Mouse (Mus musculus): ENCODE measurements at regions not wholly inside any gene's neighbourhood (a gene's known extent, or its start where the extent isn't known, plus 50 kb on each side); places are given as distances from the start of the nearest gene placed in this dataset.

DNA sequence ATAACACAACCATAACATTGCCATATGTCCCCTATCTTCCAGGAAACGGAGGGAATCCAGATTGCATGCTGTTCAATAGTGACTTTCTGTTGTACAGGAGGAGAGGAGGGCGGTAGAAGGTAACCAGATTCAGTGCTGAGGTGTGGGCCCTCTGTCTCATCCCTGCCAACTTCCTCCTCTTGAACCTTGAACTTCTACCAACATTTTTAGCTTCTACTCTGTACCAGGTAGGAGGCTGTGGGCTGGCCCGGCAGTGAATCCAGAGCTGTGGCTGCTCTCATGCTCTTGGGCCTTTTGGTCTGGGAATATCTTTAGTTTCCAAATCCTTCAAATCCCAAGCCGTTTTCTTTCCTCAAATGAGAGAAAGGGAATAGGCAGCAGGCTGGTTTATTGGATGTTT lies 450.5 kb downstream of the 1810013L24Rik start:
- 76% methylated on average over 4 of the region's 4 CpGs for WGBS
- H3K36me3 ChIP-seq (ENCODE audit: insufficient read depth, low read length), result no peaks in the 10 kb centered on the region
- H3K4me1 ChIP-seq (ENCODE audit: insufficient read depth, low read length), result no peaks in the 10 kb centered on the region
- no peak for ATAC-seq (ENCODE audit: low FRiP score, low TSS enrichment)
- no peak overlapping the region for H3K4me3 ChIP-seq (ENCODE audit: low read length)
- H3K9ac ChIP-seq (replicated peaks; ENCODE audit: low read length), result no peak overlapping the region
- no peak overlapping the region for H3K27ac ChIP-seq (ENCODE audit: low read length)
- H3K4me2 ChIP-seq (replicated peaks; ENCODE audit: low read depth, low read length), result no peak overlapping the region
- no peaks in the 10 kb centered on the region for H3K27me3 ChIP-seq (ENCODE audit: insufficient read depth, low read length)
- H3K9me3 ChIP-seq (ENCODE audit: low read length), result no peaks in the 10 kb centered on the region

- no peak overlapping the region for H3K4me2 ChIP-seq (replicated peaks; ENCODE audit: low read depth, low read length)
- no peak for ATAC-seq (ENCODE audit: low FRiP score, low TSS enrichment)
- no peak overlapping the region for H3K9ac ChIP-seq (replicated peaks; ENCODE audit: low read length)
- no peaks in the 10 kb centered on the region for H3K4me1 ChIP-seq (ENCODE audit: insufficient read depth, low read length)
- no peaks in the 10 kb centered on the region for H3K27me3 ChIP-seq (ENCODE audit: insufficient read depth, low read length)
- H3K4me3 ChIP-seq (ENCODE audit: low read length), result no peak overlapping the region
- H3K27ac ChIP-seq (ENCODE audit: low read length), result no peak overlapping the region
- no peaks in the 10 kb centered on the region for H3K9me3 ChIP-seq (ENCODE audit: low read length)
- WGBS, result 8% methylated on average over 5 of the region's 5 CpGs
- H3K36me3 ChIP-seq (ENCODE audit: insufficient read depth, low read length), result no peaks in the 10 kb centered on the region
Observed at GRCm38 (mm10) chr16:9280931-9281330, 451.0 kb downstream of the 1810013L24Rik start.

DNA sequence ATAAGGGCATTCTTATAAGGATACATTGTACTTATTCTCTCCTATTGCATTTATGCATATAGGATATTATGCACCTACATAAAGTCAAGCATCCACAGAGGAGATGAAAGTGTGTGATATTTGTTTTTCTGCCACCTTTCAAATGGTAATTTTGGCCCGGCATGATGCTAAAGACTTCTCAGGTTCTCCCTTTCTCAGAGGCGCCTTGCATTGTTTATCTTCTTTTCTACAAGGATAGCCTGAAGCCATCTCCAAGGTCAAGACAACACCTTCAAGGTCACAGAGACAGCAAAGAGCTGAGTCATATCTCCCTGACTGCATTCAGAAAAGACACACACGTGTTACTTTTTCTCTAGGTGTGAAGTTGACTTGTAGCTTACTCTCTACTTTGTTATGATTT lies 454.5 kb downstream of the 1810013L24Rik start:
- Histone ChIP-seq H3K9me3 (ENCODE audit: low read length) (no peaks in the 10 kb centered on the region), H3K4me1 (ENCODE audit: insufficient read depth, low read length) (no peaks in the 10 kb centered on the region), H3K27ac (ENCODE audit: low read length) (no peak overlapping the region), H3K4me3 (ENCODE audit: low read length) (no peak overlapping the region), H3K4me2 (replicated peaks; ENCODE audit: low read depth, low read length) (no peak overlapping the region), H3K36me3 (ENCODE audit: insufficient read depth, low read length) (no peaks in the 10 kb centered on the region), H3K9ac (replicated peaks; ENCODE audit: low read length) (no peak overlapping the region), H3K27me3 (ENCODE audit: insufficient read depth, low read length) (no peaks in the 10 kb centered on the region)
- WGBS, result 54% methylated on average over 3 of the region's 3 CpGs
- no peak for ATAC-seq (ENCODE audit: low FRiP score, low TSS enrichment)

GRCm38 (mm10) chr16:9285921-9286320 lies 456.0 kb downstream of the 1810013L24Rik start:
- no peak overlapping the region for H3K4me3 ChIP-seq (ENCODE audit: low read length)
- no peak overlapping the region for H3K27ac ChIP-seq (ENCODE audit: low read length)
- H3K4me2 ChIP-seq (replicated peaks; ENCODE audit: low read depth, low read length), result no peak overlapping the region
- WGBS, result 89% methylated on average over 1 of the region's 1 CpGs
- H3K4me1 ChIP-seq (ENCODE audit: insufficient read depth, low read length), result no peaks in the 10 kb centered on the region
- no peaks in the 10 kb centered on the region for H3K9me3 ChIP-seq (ENCODE audit: low read length)
- no peak for ATAC-seq (ENCODE audit: low FRiP score, low TSS enrichment)
- no peaks in the 10 kb centered on the region for H3K27me3 ChIP-seq (ENCODE audit: insufficient read depth, low read length)
- H3K36me3 ChIP-seq (ENCODE audit: insufficient read depth, low read length), result no peaks in the 10 kb centered on the region
- H3K9ac ChIP-seq (replicated peaks; ENCODE audit: low read length), result no peak overlapping the region

DNA sequence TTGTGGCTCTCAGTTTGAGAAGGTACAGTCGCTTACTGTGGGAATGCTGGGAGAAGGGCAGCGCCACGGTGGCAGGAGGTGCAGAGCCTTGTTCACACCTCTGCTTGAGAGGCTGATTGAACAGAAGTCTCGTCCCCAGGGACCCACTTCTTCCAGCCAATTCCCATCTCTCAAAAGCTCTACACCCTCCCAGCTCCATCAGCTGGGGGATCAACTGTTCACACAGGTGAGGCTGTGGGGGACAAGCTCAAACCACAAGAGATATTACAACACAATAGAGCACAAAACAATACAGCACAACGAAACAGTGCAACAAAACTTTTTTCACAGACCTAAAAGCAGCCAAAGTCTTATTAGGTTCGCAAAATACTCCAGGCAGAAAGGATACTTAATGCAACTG lies 457.7 kb downstream of the 1810013L24Rik start:
- WGBS, result 80% methylated on average over 6 of the region's 6 CpGs
- Histone ChIP-seq H3K27me3 (ENCODE audit: insufficient read depth, low read length) (no peaks in the 10 kb centered on the region), H3K36me3 (ENCODE audit: insufficient read depth, low read length) (no peaks in the 10 kb centered on the region), H3K9ac (replicated peaks; ENCODE audit: low read length) (no peak overlapping the region), H3K4me2 (replicated peaks; ENCODE audit: low read depth, low read length) (no peak overlapping the region), H3K4me1 (ENCODE audit: insufficient read depth, low read length) (no peaks in the 10 kb centered on the region), H3K27ac (ENCODE audit: low read length) (no peak overlapping the region), H3K4me3 (ENCODE audit: low read length) (no peak overlapping the region), H3K9me3 (ENCODE audit: low read length) (no peaks in the 10 kb centered on the region)
- no peak for ATAC-seq (ENCODE audit: low FRiP score, low TSS enrichment)

DNA sequence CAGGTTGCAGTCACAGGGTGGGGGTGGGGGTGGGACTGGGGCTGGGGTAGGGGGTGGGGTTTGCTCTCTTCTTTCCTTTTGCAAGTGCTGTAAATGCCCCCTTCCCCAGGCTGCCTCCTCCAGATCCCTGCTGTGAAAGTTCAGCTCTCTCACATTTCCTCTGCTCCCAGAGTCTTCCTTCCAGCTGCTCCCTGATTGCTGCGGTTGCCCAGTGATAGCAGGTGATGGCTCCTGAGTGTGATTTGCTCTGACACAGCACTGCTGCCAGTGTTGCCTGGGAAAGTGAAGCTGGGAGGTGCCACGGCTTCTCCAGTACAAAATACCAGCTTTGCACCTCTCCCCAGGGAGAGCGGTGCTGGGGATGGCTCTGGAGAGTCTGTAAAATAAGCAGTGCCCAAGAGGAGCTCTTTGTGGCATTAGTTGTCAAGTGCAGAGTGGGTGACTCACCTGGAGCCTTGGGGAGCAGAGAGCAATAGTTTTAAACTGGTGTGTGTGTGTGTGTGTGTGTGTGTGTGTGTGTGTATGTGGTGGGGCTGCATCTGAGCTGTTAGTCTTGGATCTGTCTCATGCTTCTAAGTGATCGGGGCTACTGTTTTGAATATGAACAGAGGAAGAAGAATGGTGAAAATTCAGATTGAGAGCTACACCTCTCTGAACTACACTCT lies 461.6 kb downstream of the 1810013L24Rik start:
- no peaks in the 10 kb centered on the region for H3K27me3 ChIP-seq (ENCODE audit: insufficient read depth, low read length)
- no peak overlapping the region for H3K9ac ChIP-seq (replicated peaks; ENCODE audit: low read length)
- WGBS, result 49% methylated on average over 4 of the region's 4 CpGs
- H3K36me3 ChIP-seq (ENCODE audit: insufficient read depth, low read length), result no peaks in the 10 kb centered on the region
- no peak overlapping the region for H3K4me2 ChIP-seq (replicated peaks; ENCODE audit: low read depth, low read length)
- no peak overlapping the region for H3K27ac ChIP-seq (ENCODE audit: low read length)
- no peak overlapping the region for H3K4me3 ChIP-seq (ENCODE audit: low read length)
- no peaks in the 10 kb centered on the region for H3K9me3 ChIP-seq (ENCODE audit: low read length)
- ATAC-seq (ENCODE audit: low FRiP score, low TSS enrichment), result no peak
- no peaks in the 10 kb centered on the region for H3K4me1 ChIP-seq (ENCODE audit: insufficient read depth, low read length)

DNA sequence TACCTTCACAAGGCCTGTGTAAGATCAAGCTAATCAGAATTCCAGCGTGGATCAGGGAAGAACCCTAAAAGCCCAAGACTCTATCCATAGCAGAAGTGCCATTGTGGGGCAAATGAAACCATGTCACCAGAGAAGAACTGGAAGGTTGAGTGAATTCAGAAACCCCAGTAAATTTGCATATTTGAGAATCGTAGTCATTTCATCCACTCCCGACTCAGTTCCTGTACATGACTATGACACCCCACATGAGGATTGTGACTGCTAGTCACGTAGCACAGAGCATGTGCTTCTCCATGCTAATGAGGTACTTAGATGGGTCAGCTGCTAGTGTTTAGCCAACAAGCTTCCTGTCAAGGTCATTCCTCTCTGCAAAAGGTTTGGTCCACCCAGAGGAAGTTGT lies 473.2 kb downstream of the 1810013L24Rik start:
- ATAC-seq (ENCODE audit: low FRiP score, low TSS enrichment), result no peak
- no peak overlapping the region for H3K4me3 ChIP-seq (ENCODE audit: low read length)
- no peak overlapping the region for H3K27ac ChIP-seq (ENCODE audit: low read length)
- H3K4me2 ChIP-seq (replicated peaks; ENCODE audit: low read depth, low read length), result no peak overlapping the region
- H3K27me3 ChIP-seq (ENCODE audit: insufficient read depth, low read length), result no peaks in the 10 kb centered on the region
- H3K36me3 ChIP-seq (ENCODE audit: insufficient read depth, low read length), result no peaks in the 10 kb centered on the region
- H3K4me1 ChIP-seq (ENCODE audit: insufficient read depth, low read length), result no peaks in the 10 kb centered on the region
- no peak overlapping the region for H3K9ac ChIP-seq (replicated peaks; ENCODE audit: low read length)
- no peaks in the 10 kb centered on the region for H3K9me3 ChIP-seq (ENCODE audit: low read length)
- WGBS, result 89% methylated on average over 4 of the region's 4 CpGs

DNA sequence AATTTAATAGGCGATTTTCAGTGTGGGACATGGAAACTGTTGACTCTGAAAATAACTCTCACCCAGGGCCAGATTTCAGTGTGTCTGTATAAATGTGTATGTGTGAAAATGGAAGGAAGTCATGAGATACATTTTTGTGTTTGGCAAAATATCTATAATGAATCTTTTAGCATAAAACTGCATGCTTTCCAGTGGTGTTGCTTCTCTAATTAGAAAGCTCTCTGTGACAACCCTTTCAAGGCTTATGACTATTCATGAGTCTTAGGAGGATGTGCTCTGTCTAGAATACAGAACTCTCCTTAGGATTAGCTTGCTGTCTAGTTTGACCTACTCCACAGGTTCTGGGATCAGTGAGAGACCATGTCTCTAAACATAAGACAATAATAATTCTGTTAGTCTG lies 474.2 kb downstream of the 1810013L24Rik start:
- Histone ChIP-seq H3K4me2 (replicated peaks; ENCODE audit: low read depth, low read length) (no peak overlapping the region), H3K27ac (ENCODE audit: low read length) (no peak overlapping the region), H3K9me3 (ENCODE audit: low read length) (no peaks in the 10 kb centered on the region), H3K9ac (replicated peaks; ENCODE audit: low read length) (no peak overlapping the region), H3K27me3 (ENCODE audit: insufficient read depth, low read length) (no peaks in the 10 kb centered on the region), H3K4me3 (ENCODE audit: low read length) (no peak overlapping the region), H3K36me3 (ENCODE audit: insufficient read depth, low read length) (no peaks in the 10 kb centered on the region), H3K4me1 (ENCODE audit: insufficient read depth, low read length) (no peaks in the 10 kb centered on the region)
- no peak for ATAC-seq (ENCODE audit: low FRiP score, low TSS enrichment)
- 89% methylated on average over 1 of the region's 1 CpGs for WGBS

- no peak overlapping the region for H3K27ac ChIP-seq (ENCODE audit: low read length)
- H3K9ac ChIP-seq (replicated peaks; ENCODE audit: low read length), result no peak overlapping the region
- no peaks in the 10 kb centered on the region for H3K9me3 ChIP-seq (ENCODE audit: low read length)
- H3K4me2 ChIP-seq (replicated peaks; ENCODE audit: low read depth, low read length), result no peak overlapping the region
- no peaks in the 10 kb centered on the region for H3K36me3 ChIP-seq (ENCODE audit: insufficient read depth, low read length)
- 5% methylated on average over 1 of the region's 1 CpGs for WGBS
- no peak overlapping the region for H3K4me3 ChIP-seq (ENCODE audit: low read length)
- no peaks in the 10 kb centered on the region for H3K4me1 ChIP-seq (ENCODE audit: insufficient read depth, low read length)
- ATAC-seq (ENCODE audit: low FRiP score, low TSS enrichment), result no peak
- no peaks in the 10 kb centered on the region for H3K27me3 ChIP-seq (ENCODE audit: insufficient read depth, low read length)
Observed at GRCm38 (mm10) chr16:9310744-9311143, 480.8 kb downstream of the 1810013L24Rik start.

DNA sequence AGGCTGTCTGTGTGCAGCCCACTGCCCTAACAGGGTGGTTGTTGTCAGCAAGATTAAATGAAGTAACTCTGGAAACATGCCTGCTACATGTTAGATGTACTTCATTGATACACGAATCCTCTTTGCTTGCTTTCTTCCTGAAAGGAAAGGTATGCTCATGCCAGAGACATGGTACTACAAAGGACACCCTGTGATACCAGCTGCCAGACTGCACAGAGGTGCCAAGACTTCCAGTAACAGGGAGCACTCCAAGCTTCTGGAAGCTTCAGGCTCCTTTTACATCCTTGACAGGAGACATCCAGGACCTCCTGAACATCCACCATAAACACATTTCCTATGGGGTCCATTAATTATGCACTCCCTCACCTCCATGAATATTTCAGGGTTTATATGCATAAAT lies 505.7 kb downstream of the 1810013L24Rik start:
- no peaks in the 10 kb centered on the region for H3K36me3 ChIP-seq (ENCODE audit: insufficient read depth, low read length)
- no peak overlapping the region for H3K27ac ChIP-seq (ENCODE audit: low read length)
- no peak overlapping the region for H3K9ac ChIP-seq (replicated peaks; ENCODE audit: low read length)
- no peak overlapping the region for H3K4me3 ChIP-seq (ENCODE audit: low read length)
- no peak overlapping the region for H3K4me2 ChIP-seq (replicated peaks; ENCODE audit: low read depth, low read length)
- ATAC-seq (ENCODE audit: low FRiP score, low TSS enrichment), result no peak
- no peaks in the 10 kb centered on the region for H3K4me1 ChIP-seq (ENCODE audit: insufficient read depth, low read length)
- H3K9me3 ChIP-seq (ENCODE audit: low read length), result no peaks in the 10 kb centered on the region
- no peaks in the 10 kb centered on the region for H3K27me3 ChIP-seq (ENCODE audit: insufficient read depth, low read length)
- 85% methylated on average over 1 of the region's 1 CpGs for WGBS
